Mouse (Mus musculus) embryonic fibroblast, embryonic 13.5 days (primary cell): ENCODE measurements at regions not wholly inside any gene's neighbourhood (a gene's known extent, or its start where the extent isn't known, plus 50 kb on each side); places are given as distances from the start of the nearest gene placed in this dataset.

Source experiments
- CTCF ChIP-seq: IDR thresholded peaks from 2 replicates; pipeline ENCODE4 v1.5.1; 2011; ENCODE audit warnings: mild to moderate bottlenecking, control low read depth, low read length, moderate library complexity, borderline replicate concordance; ENCODE audit not compliant: insufficient read depth
- POLR2A ChIP-seq: IDR thresholded peaks from 2 replicates; pipeline ENCODE4 v1.6.1; 2011; ENCODE audit warnings: low read depth, mild to moderate bottlenecking, control low read depth, low read length, moderate library complexity

DNA sequence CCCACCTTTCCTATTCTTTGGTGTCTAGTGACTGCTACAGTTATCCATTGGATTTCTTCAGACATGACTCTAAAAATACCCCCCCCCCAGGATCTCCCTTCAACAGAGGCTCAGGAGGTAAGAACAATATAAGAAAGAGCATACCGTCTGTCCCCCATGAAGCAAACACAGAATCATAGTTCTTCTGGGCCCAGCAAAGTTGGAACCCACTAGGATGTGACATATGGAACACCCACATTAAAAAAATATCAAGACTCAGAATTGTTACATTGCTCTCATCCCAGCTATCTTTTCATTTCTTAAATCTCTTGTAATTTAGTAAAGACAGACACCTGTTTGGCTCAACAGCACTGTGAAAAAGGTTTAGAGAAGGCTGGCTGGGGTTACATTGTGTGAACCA is 297.2 kb downstream of the Cdh11 start:
- no peak for TF ChIP-seq POLR2A
- TF ChIP-seq CTCF, result no peak
